Mouse (Mus musculus) lung, embryonic 16.5 days (tissue): ENCODE results near the gene Ispd. TPM values are rescaled to one million over a fixed set of nuclear protein-coding genes. Genes with fewer than 3 reads are reported as not detected.
A peak's percentile ranks its signal among the peaks of the same experiment; 100 is the strongest.
"Not testable (repeated sequence)": the region's sequence is repeated elsewhere in the genome, so short reads cannot be mapped to it uniquely, and the experiment has no call there.

Experiments
- ATAC-seq: fragments of 200-750 bp; cut with Nextera tagmentation; 2 replicates; pipeline ENCODE4 v1.8.0; 2017; ENCODE audit warnings: low read depth, mild to moderate bottlenecking, moderate library complexity
- H3K27ac ChIP-seq: fragments of 300-500 bp; sonication (generic); 2 replicates; pipeline ENCODE4 v1.5.1; 2014; ENCODE audit warnings: mild to moderate bottlenecking, control low read depth, low read length
- H3K27me3 ChIP-seq: fragments of 300-500 bp; sonication (generic); 2 replicates; pipeline ENCODE4 v1.6.1; 2014; ENCODE audit warnings: low read depth, low read length, mixed read lengths; ENCODE audit not compliant: control insufficient read depth, insufficient read depth
- H3K36me3 ChIP-seq: fragments of 300-500 bp; sonication (generic); 2 replicates; pipeline ENCODE4 v1.6.1; 2014; ENCODE audit warnings: low read length; ENCODE audit not compliant: control insufficient read depth, insufficient read depth
- H3K4me1 ChIP-seq: fragments of 300-500 bp; sonication (generic); replicated peaks from 2 replicates; pipeline ENCODE4 v1.6.1; 2014; ENCODE audit warnings: low read length, mixed read lengths; ENCODE audit not compliant: control insufficient read depth, insufficient read depth
- H3K4me2 ChIP-seq: fragments of 300-500 bp; sonication (generic); 2 replicates; pipeline ENCODE4 v1.6.1; 2014; ENCODE audit warnings: low read depth, low read length, control low read depth
- H3K4me3 ChIP-seq: fragments of 300-500 bp; sonication (generic); 2 replicates; pipeline ENCODE4 v1.5.1; 2014; ENCODE audit warnings: mild to moderate bottlenecking, low read length, control low read depth
- H3K9ac ChIP-seq: fragments of 300-500 bp; sonication (generic); 2 replicates; pipeline ENCODE4 v1.6.1; 2014; ENCODE audit warnings: low read length, control low read depth
- H3K9me3 ChIP-seq: fragments of 300-500 bp; sonication (generic); 2 replicates; pipeline ENCODE4 v1.6.1; 2016; ENCODE audit warnings: low read length; ENCODE audit not compliant: control insufficient read depth
- WGBS: fragments of 180-500 bp; shearing (Covaris S2); extraction: QIAGEN DNeasy Blood & Tissue Kit; methylation state at CpG from one replicate; pipeline ENCODE4 v1.1.7; 2014; 5-methylcytosine and 5-hydroxymethylcytosine counted together
- polyA plus RNA-seq: library from polyadenylated mRNA; unstranded; fragments of >200 nt; fragmentation: Nextera tagmentation; extraction: Ambion mirVana; gene quantifications from 2 replicates; pipeline ENCODE4 v1.2.1, GENCODE M21; 2015

Ispd gene
- 12.4 and 15.4 TPM in 2 replicates for polyA plus RNA-seq

DNA sequence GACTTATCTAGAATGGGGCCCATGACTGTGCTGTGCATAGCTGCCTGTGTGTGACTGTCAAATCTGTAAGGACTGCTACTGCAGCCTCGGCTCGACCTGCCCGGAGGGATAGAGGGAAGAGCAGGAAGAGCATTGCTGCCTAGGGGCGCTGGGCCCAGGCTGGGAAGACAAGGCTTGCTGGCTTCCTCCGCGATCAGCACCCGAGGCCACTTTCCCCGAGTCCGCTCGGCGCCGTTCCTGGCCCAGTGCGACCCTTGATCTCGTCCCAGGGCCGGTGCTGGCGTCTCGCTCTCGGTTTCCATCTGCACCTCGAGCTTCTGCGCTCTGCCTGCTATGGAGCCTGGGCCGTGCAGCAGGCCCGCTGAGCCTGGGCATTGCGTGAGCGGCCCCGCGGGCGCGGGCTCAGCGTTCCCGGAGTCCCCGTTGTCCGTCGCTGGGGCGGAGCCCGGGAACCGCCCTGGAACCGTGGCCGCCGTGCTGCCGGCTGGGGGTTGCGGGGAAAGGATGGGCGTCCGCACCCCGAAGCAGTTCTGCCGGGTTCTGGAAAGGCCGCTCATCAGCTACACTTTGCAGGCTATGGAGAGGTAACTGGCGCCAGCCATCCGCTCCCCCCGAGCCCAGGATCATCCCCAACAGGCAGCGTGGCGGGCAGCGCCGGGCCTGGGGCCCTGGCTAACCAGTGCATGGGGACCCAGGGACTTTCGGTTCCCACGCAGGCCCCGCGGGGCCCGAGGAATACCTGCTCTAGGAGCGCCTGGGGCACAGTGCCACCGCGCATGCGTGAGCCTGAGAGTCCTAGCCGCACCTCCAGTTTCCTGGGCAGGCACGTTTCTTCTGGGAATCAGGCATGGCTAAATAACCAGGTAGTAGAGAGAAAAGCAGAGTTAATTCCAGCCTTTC, at the start of gene Ispd, which contains the start of gene D630036H23Rik:
Gene Ispd, plus strand, starts transcription at position 10 of the 900 bp plus-strand sequence.
Gene D630036H23Rik, minus strand, starts transcription at position 741 of the 900 bp plus-strand sequence.
- WGBS: under 1% methylated on average over 63 of the region's 64 CpGs
- Histone ChIP-seq H3K27me3 (no peaks in the 10 kb centered on the region), H3K4me3 (peak within 1 kb of the TSS; percentile 77), H3K9ac (peak within 1 kb of the TSS; percentile 99), H3K4me1 (peaks cover 7% of the 10 kb centered on the region; the same call in 1 of the 2 replicates), H3K4me2 (peak within 1 kb of the TSS; percentile 82), H3K27ac (peak within 1 kb of the TSS; percentile 97), H3K36me3 (no peaks in the 10 kb centered on the region), H3K9me3 (no peaks in the 10 kb centered on the region)
- ATAC-seq: peak; percentile 94

DNA sequence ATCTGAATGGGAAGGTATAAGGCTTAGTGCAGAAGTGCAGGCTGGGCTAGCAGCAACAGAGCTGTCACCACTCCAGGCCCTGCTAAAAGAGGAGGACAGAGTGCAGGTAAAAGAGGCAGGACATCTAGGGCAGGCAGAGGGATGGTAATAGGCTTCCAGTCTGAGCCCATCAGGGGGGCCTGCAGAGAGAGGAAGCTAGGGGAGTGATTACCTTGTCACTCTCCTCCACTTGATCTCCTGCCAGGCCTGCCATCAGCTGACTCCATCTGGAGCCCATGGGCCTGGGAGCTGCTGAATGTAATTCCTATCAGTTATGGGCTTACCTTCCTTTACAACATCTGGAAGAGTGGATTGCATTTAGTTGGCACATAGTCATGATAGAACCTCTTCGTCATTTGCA, 48.6 kb upstream of the Ispd start:
- Histone ChIP-seq H3K27me3 (no peaks in the 10 kb centered on the region), H3K9me3 (no peaks in the 10 kb centered on the region), H3K9ac (no peak overlapping the region), H3K4me1 (no peaks in the 10 kb centered on the region; the same call in 1 of the 2 replicates), H3K27ac (no peak overlapping the region), H3K4me3 (no peak overlapping the region), H3K4me2 (no peak overlapping the region), H3K36me3 (no peaks in the 10 kb centered on the region)
- no peak for ATAC-seq
- WGBS: 94% methylated on average over 1 of the region's 1 CpGs

DNA sequence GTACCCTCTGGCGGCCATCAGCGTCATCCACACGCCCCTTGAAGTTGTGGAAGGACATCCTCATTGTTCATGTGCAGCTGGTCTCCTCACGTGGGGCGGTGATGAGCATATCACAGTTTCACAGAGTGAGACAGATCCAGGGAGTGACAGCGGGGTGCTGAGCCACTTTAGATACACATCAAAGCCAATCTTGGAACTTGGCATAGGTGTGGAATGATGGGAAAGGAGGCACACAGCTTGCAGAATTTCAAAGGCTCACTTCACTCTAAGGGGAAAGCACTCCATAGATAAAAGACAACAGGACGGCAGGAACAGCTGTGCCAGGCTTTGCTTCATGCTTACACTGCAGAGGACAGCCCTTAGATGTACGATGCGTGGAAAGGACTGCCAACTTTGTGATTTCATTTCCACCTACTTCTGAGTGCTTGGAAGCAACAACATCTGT, 47.4 kb upstream of the Ispd start:
- no peaks in the 10 kb centered on the region for H3K36me3 ChIP-seq
- H3K4me1 ChIP-seq: no peaks in the 10 kb centered on the region; the same call in 1 of the 2 replicates
- no peak overlapping the region for H3K4me3 ChIP-seq
- WGBS: 34% methylated on average over 9 of the region's 9 CpGs
- H3K9ac ChIP-seq: no peak overlapping the region
- H3K27ac ChIP-seq: no peak overlapping the region
- H3K9me3 ChIP-seq: no peaks in the 10 kb centered on the region
- ATAC-seq: peak; percentile 76
- H3K27me3 ChIP-seq: no peaks in the 10 kb centered on the region
- peak overlapping the region; percentile 38 for H3K4me2 ChIP-seq

DNA sequence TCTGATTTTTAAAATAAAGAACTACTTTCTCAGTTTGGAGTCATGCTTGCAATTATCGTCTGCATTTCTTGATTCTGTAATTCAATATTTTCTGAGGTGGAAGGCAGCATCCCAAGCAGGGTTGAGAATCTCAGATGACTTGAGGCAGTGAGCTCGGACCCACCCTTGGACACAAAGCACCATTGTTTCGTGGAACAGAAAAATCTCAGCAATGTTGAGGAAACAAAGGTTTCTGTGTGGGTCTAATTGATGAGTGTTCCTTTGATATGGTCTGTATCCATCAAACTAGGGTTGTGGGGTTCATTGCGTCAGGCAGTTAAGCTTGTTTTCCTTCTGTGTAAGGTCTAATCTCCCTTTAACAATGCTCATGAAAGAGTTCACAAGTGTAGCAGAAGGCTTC, 37.1 kb upstream of the Ispd start:
- Histone ChIP-seq H3K36me3 (no peaks in the 10 kb centered on the region), H3K27ac (no peak overlapping the region), H3K4me2 (no peak overlapping the region), H3K4me1 (no peaks in the 10 kb centered on the region), H3K4me3 (no peak overlapping the region), H3K9ac (no peak overlapping the region), H3K27me3 (no peaks in the 10 kb centered on the region), H3K9me3 (no peaks in the 10 kb centered on the region)
- 51% methylated on average over 4 of the region's 4 CpGs for WGBS
- ATAC-seq: no peak

DNA sequence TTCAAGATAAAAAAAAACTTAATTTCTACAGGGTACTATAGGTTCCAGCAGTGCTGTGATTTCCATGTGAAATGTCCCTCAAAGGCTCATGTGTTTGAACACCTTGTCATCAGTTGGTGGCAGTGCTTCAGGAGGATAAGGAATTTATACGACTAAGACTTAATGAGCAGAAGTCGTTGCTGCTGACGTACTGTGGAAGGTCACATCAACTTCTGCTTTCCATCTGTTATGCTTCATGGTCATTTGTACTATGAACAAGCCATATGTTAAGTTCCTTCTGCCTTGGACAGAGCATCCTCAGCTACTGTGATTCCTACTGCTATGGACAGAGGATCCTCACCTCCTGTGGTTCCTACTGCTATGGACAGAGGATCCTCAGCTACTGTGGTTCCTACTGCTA, 21.2 kb upstream of the Ispd start:
- WGBS: 89% methylated on average over 3 of the region's 3 CpGs

DNA sequence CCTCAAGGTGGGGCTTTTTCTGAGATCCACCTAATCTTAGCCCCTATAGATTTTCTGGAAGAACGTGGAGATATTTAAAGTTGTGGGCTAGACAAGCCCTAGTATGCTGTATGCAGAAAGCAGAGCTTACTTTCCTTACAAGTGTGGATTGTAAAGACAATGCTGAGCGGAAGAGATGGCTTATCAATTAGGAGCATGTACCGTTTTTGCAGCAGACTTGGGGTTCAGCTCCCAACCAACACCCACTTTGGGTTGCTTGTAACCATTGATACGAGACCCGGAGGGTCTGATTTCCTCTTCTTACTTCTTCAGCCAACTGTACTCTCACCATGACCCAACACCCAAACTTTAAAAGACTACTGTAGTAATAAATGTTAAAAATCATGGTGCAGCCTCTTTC, 20.6 kb upstream of the Ispd start:
- Histone ChIP-seq H3K36me3 (no peaks in the 10 kb centered on the region), H3K9ac (no peak overlapping the region), H3K9me3 (no peaks in the 10 kb centered on the region), H3K4me3 (no peak overlapping the region), H3K4me1 (no peaks in the 10 kb centered on the region), H3K4me2 (no peak overlapping the region), H3K27ac (no peak overlapping the region), H3K27me3 (no peaks in the 10 kb centered on the region)
- ATAC-seq: no peak
- 94% methylated on average over 5 of the region's 5 CpGs for WGBS

More for the DNA sequence above, 21.2 kb upstream of the Ispd start:
- Histone ChIP-seq H3K27me3 (no peaks in the 10 kb centered on the region), H3K4me1 (no peaks in the 10 kb centered on the region), H3K9me3 (no peaks in the 10 kb centered on the region), H3K27ac (no peak overlapping the region), H3K4me3 (no peak overlapping the region), H3K36me3 (no peaks in the 10 kb centered on the region), H3K4me2 (no peak overlapping the region), H3K9ac (no peak overlapping the region)
- ATAC-seq: no peak

DNA sequence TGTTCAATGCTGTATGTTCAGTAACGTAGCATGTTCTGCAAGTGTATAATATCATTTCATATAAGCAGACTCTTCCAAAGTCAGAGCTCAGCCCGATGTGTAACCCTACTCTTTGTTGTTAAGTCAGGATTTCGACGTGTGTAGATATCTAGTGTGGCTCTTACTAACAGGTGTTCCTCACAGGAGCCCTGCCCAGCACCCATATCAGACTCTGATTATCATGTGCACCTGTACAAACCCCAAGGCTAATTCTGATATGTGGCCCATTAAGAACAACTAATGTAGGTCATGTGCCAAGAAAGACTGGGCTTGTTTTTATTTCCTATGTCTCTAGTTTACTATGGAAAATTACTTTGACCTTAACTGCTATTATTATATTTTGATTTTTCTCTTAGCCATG, 17.2 kb upstream of the Ispd start:
- no peak for ATAC-seq
- no peaks in the 10 kb centered on the region for H3K9me3 ChIP-seq

DNA sequence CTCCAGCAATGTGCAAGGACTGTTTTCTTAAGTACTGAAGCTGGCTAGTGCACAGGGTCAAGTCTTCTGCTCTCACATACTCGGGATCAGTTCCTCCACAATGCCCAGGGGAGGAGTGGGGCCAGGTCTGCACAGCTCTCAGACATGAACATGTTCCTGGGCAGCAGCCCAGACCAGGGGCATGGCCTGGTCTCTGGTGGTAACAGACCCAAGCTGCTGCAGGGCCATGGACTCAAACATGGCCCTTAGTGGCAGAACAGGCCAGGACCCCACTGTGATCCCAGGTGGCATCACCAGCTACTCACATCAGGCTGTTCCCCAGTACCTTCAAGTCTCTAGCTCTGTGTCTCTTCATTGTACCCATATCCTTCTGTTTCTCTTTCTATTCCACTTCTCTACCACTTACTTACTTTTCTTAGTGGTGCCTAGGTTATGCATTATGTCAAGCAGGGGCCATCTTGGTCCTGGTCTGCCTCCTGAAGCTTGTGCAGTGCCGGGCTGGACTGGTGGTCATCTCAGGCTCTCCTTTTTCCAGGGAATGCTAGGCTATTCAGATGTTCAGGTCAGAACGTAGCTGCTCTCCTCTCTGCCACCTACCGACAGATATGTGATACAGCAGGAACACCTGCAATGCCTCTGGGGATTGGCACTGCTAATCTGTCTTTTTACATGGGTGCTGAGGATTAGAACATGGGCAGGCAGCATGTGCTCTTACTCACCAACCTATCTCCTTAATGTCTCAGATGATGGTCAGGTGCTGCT, 7.8 kb upstream of the Ispd start:
- ATAC-seq: no peak
- H3K4me2 ChIP-seq: no peak overlapping the region
- no peaks in the 10 kb centered on the region for H3K4me1 ChIP-seq
- no peaks in the 10 kb centered on the region for H3K36me3 ChIP-seq
- no peaks in the 10 kb centered on the region for H3K27me3 ChIP-seq
- no peak overlapping the region for H3K4me3 ChIP-seq
- no peak overlapping the region for H3K27ac ChIP-seq
- H3K9ac ChIP-seq: no peak overlapping the region
- 38% methylated on average over 4 of the region's 4 CpGs for WGBS
- no peaks in the 10 kb centered on the region for H3K9me3 ChIP-seq

More for the DNA sequence above, 17.2 kb upstream of the Ispd start:
- WGBS: 82% methylated on average over 4 of the region's 4 CpGs
- no peaks in the 10 kb centered on the region for H3K4me1 ChIP-seq
- no peaks in the 10 kb centered on the region for H3K27me3 ChIP-seq
- H3K4me3 ChIP-seq: no peak overlapping the region
- H3K4me2 ChIP-seq: no peak overlapping the region
- H3K27ac ChIP-seq: no peak overlapping the region
- H3K36me3 ChIP-seq: no peaks in the 10 kb centered on the region
- H3K9ac ChIP-seq: no peak overlapping the region

DNA sequence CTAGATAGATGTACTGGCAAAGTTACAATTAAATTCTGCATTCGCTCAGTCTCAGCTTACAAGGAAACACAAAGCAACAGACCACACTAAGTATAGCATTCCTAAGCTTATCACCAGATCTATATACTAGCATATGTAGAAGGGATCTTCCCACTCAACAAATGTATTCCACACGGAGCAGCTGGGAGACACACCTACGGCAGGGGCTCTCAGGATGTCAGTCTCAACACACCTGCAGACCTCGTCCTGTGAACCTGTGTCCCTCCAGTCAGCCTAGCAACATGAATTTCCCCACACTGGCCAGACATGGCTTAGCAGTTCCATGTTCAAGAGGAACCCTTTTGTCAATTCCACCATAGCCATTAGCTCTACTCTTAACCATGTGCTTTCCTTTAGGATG, 4.9 kb upstream of the Ispd start:
- not testable (repeated sequence) for ATAC-seq, H3K9me3 ChIP-seq, H3K4me3 ChIP-seq, H3K36me3 ChIP-seq, H3K27ac ChIP-seq, H3K4me1 ChIP-seq, H3K9ac ChIP-seq, H3K4me2 ChIP-seq, H3K27me3 ChIP-seq
- WGBS: 76% methylated on average over 3 of the region's 4 CpGs
